Mouse (Mus musculus) midbrain, postnatal 0 days (tissue): Measurements from ENCODE around the gene Map4k2. TPM values are rescaled to one million over a fixed set of nuclear protein-coding genes. Genes with fewer than 3 reads are reported as not detected.

Experiments
- ATAC-seq: fragments of 200-750 bp; cut with Nextera tagmentation; 2 replicates; pipeline ENCODE4 v1.8.0; 2017; ENCODE audit warnings: moderate number of reproducible peaks, mild to moderate bottlenecking, moderate TSS enrichment, moderate library complexity; ENCODE audit not compliant: low FRiP score
- DNase-seq: peaks from one replicate; pipeline ENCODE4 v3.0.0-alpha.2; 2015; ENCODE audit warnings: low spot score
- H3K27ac ChIP-seq: fragments of 300-500 bp; sonication (generic); 2 replicates; pipeline ENCODE4 v1.5.1; 2014; ENCODE audit warnings: low read depth, mild to moderate bottlenecking, low read length, mixed read lengths
- H3K27me3 ChIP-seq: fragments of 300-500 bp; sonication (generic); 2 replicates; pipeline ENCODE4 v1.6.1; 2014; ENCODE audit warnings: low read length, control low read depth, mixed read lengths; ENCODE audit not compliant: insufficient read depth
- H3K36me3 ChIP-seq: fragments of 300-500 bp; sonication (generic); 2 replicates; pipeline ENCODE4 v1.6.1; 2014; ENCODE audit warnings: low read length, control low read depth, mixed read lengths; ENCODE audit not compliant: insufficient read depth
- H3K4me1 ChIP-seq: fragments of 300-500 bp; sonication (generic); 2 replicates; pipeline ENCODE4 v1.6.1; 2014; ENCODE audit warnings: mild to moderate bottlenecking, control low read depth, antibody characterized with exemption, low read length, mixed read lengths; ENCODE audit not compliant: insufficient read depth
- H3K4me2 ChIP-seq: fragments of 300-500 bp; sonication (generic); 2 replicates; pipeline ENCODE4 v1.6.1; 2014; ENCODE audit warnings: low read depth, mild to moderate bottlenecking, low read length, mixed read lengths; ENCODE audit not compliant: poor library complexity, severe bottlenecking
- H3K4me3 ChIP-seq: fragments of 300-500 bp; sonication (generic); 2 replicates; pipeline ENCODE4 v1.5.1; 2014; ENCODE audit warnings: low read depth, mild to moderate bottlenecking, low read length, moderate library complexity
- H3K9ac ChIP-seq: fragments of 300-500 bp; sonication (generic); replicated peaks from 2 replicates; pipeline ENCODE4 v1.6.1; 2014; ENCODE audit warnings: mild to moderate bottlenecking, low read length, moderate library complexity, mixed read lengths; ENCODE audit not compliant: poor library complexity, severe bottlenecking
- H3K9me3 ChIP-seq: fragments of 300-500 bp; sonication (generic); 2 replicates; pipeline ENCODE4 v1.6.1; 2016; ENCODE audit warnings: low read length, control low read depth
- CTCF ChIP-seq: IDR thresholded peaks from 2 replicates; pipeline ENCODE4 v1.5.1; 2016; ENCODE audit warnings: antibody characterized with exemption, mild to moderate bottlenecking
- WGBS: fragments of 180-500 bp; shearing (Covaris S2); extraction: QIAGEN DNeasy Blood & Tissue Kit; methylation state at CpG from one replicate; pipeline ENCODE4 v1.1.7; 2014; 5-methylcytosine and 5-hydroxymethylcytosine counted together
- polyA plus RNA-seq: library from polyadenylated mRNA; unstranded; fragments of >200 nt; fragmentation: Nextera tagmentation; extraction: Ambion mirVana; gene quantifications from 2 replicates; pipeline ENCODE4 v1.2.1, GENCODE M21; 2015
- total RNA-seq: library from RNA; depleted of rRNA; stranded (reverse); fragments of >200 nt; gene quantifications from 2 replicates; pipeline ENCODE4 v1.2.3, GENCODE M21; 2014

Map4k2 gene
- total and polyA plus RNA-seq, 2 experiments from 2014 or later = 18.1 to 86.8 TPM

GRCm38 (mm10) chr19:6335458-6335827, 5.5 kb upstream of the Map4k2 start:
- ATAC-seq (no peak), DNase-seq (no peak)
- no peaks in the 10 kb centered on the region for H3K9me3 ChIP-seq

GRCm38 (mm10) chr19:6336920-6337319, 4.0 kb upstream of the Map4k2 start:
- peak overlapping the region; percentile 89; the same call in 1 of the 2 replicates for H3K9ac ChIP-seq
- H3K27ac ChIP-seq = no peak overlapping the region
- no peak for DNase-seq
- peaks cover 13% of the 10 kb centered on the region for H3K4me1 ChIP-seq
- TF ChIP-seq CTCF = no peak
- H3K36me3 ChIP-seq = peaks cover 33% of the 10 kb centered on the region
- H3K4me3 ChIP-seq = peak overlapping the region; percentile 85; the same call in 1 of the 2 replicates
- no peak for ATAC-seq
- WGBS = 90% methylated on average over 10 of the region's 10 CpGs
- no peaks in the 10 kb centered on the region for H3K9me3 ChIP-seq
- H3K4me2 ChIP-seq = peak overlapping the region; percentile 70
- H3K27me3 ChIP-seq = no peaks in the 10 kb centered on the region

More at GRCm38 (mm10) chr19:6335458-6335827, 5.5 kb upstream of the Map4k2 start:
- Histone ChIP-seq H3K27me3 (no peaks in the 10 kb centered on the region), H3K9ac (peak overlapping the region; percentile 89), H3K4me2 (peak overlapping the region; percentile 70), H3K27ac (peak overlapping the region; percentile 77), H3K36me3 (peaks cover 33% of the 10 kb centered on the region), H3K4me3 (peak overlapping the region; percentile 85), H3K4me1 (peaks cover 13% of the 10 kb centered on the region)
- TF ChIP-seq CTCF = peak; percentile 32
- 0% methylated on average over 25 of the region's 25 CpGs for WGBS

- H3K27ac ChIP-seq = no peak overlapping the region
- H3K4me3 ChIP-seq = no peak overlapping the region
- no peak for ATAC-seq
- peaks cover 37% of the 10 kb centered on the region for H3K36me3 ChIP-seq
- no peak overlapping the region; the same call in 1 of the 2 replicates for H3K9ac ChIP-seq
- 94% methylated on average over 7 of the region's 7 CpGs for WGBS
- H3K27me3 ChIP-seq = no peaks in the 10 kb centered on the region
- peaks cover 13% of the 10 kb centered on the region for H3K4me1 ChIP-seq
- no peak overlapping the region for H3K4me2 ChIP-seq
- no peaks in the 10 kb centered on the region for H3K9me3 ChIP-seq
- TF ChIP-seq CTCF = no peak
- DNase-seq = no peak
Observed at GRCm38 (mm10) chr19:6338171-6338570, 2.8 kb upstream of the Map4k2 start.

GRCm38 (mm10) chr19:6338716-6339115, 2.2 kb upstream of the Map4k2 start:
- DNase-seq (no peak), ATAC-seq (no peak)
- Histone ChIP-seq H3K36me3 (peaks cover 41% of the 10 kb centered on the region), H3K4me1 (peaks cover 13% of the 10 kb centered on the region), H3K9ac (no peak overlapping the region), H3K4me2 (no peak overlapping the region), H3K9me3 (no peaks in the 10 kb centered on the region), H3K4me3 (no peak overlapping the region), H3K27me3 (no peaks in the 10 kb centered on the region), H3K27ac (no peak overlapping the region)
- WGBS = 97% methylated on average over 11 of the region's 11 CpGs
- no peak for TF ChIP-seq CTCF

- H3K4me1 ChIP-seq = peaks cover 13% of the 10 kb centered on the region
- H3K9ac ChIP-seq = no peak overlapping the region
- H3K4me3 ChIP-seq = no peak overlapping the region
- no peak overlapping the region for H3K4me2 ChIP-seq
- no peak for TF ChIP-seq CTCF
- no peak for ATAC-seq
- H3K27ac ChIP-seq = no peak overlapping the region
- peaks cover 45% of the 10 kb centered on the region for H3K36me3 ChIP-seq
- no peaks in the 10 kb centered on the region for H3K27me3 ChIP-seq
- no peak for DNase-seq
- H3K9me3 ChIP-seq = no peaks in the 10 kb centered on the region
- WGBS = 95% methylated on average over 6 of the region's 6 CpGs
Observed at GRCm38 (mm10) chr19:6339191-6339590, 1.7 kb upstream of the Map4k2 start.

- no peak overlapping the region; the same call in 1 of the 2 replicates for H3K4me2 ChIP-seq
- DNase-seq = no peak
- no peaks in the 10 kb centered on the region for H3K27me3 ChIP-seq
- TF ChIP-seq CTCF = peak; percentile 48
- H3K4me1 ChIP-seq = peaks cover 11% of the 10 kb centered on the region
- 61% methylated on average over 15 of the region's 15 CpGs for WGBS
- no peak overlapping the region for H3K4me3 ChIP-seq
- peaks cover 53% of the 10 kb centered on the region for H3K36me3 ChIP-seq
- H3K9ac ChIP-seq = no peak overlapping the region
- no peak overlapping the region for H3K27ac ChIP-seq
- no peak for ATAC-seq
- H3K9me3 ChIP-seq = no peaks in the 10 kb centered on the region
Observed at GRCm38 (mm10) chr19:6339890-6340504, 938 bp upstream of the Map4k2 start.
